Mouse (Mus musculus): ENCODE measurements around the gene Sec14l2. TPM values are rescaled to one million over a fixed set of nuclear protein-coding genes. Genes with fewer than 3 reads are reported as not detected.

Sec14l2 gene
- total and polyA plus RNA-seq, 2 experiments from 2014 or later, result 3.4 to 4.4 TPM

DNA sequence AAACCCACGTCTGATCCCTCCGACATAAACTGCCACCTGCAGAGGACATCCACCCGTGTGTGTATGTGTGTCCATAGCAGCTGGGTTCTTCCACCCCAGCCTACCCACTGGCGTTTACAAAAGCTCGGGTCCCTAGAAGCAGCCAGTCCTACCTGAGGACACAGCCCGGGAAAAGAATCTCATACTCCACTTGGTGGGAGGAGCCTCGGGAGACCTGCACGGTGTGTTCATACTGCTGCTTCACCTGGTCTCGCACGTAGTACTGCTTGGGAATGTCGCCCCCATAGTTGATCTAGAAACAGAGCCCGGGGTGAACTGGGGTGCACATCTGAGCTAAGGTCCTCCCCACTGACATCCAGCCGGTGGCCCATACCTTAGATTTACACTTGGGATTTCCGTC lies 19.7 kb downstream of the Sec14l2 start:
- Histone ChIP-seq H3K9ac (no peak overlapping the region), H3K27me3 (ENCODE audit: insufficient read depth, low read length) (no peaks in the 10 kb centered on the region), H3K4me2 (ENCODE audit: low read depth) (no peak overlapping the region), H3K27ac (ENCODE audit: low read depth, low read length) (no peak overlapping the region), H3K9me3 (ENCODE audit: low read length) (no peaks in the 10 kb centered on the region), H3K36me3 (ENCODE audit: insufficient read depth) (0 out of 2 replicates have a peak, but pooled peaks cover 4% of the 10 kb centered on the region), H3K4me1 (ENCODE audit: insufficient read depth) (no peaks in the 10 kb centered on the region), H3K4me3 (ENCODE audit: low read depth, low read length) (no peak overlapping the region)
- ATAC-seq (no peak), DNase-seq (no peak)
- no peak for TF ChIP-seq CTCF (IDR thresholded peaks at IDR 0.05; ENCODE audit: low read depth)
- WGBS, result 84% methylated on average over 14 of the region's 14 CpGs

DNA sequence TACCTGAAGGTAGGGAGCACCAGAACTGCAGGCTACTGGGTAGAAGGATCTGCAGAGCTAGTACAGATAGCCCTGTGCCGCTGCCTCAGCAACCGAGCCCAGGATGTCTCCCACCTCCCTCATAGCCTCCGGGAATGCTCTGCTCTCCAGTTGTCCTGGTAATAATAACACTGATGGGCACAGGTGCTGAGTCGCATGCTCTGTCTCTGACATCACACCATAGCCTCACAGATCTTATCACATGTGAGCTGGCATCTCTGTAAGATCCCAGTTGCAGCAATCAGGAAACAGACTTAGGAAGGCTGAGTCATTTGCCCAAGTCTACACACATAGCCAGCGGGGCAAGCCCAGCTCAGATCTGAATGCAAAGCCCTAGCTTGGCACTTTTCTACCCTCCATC lies 21.4 kb downstream of the Sec14l2 start:
- H3K4me3 ChIP-seq (ENCODE audit: low read depth, low read length), result no peak overlapping the region
- no peak overlapping the region for H3K4me2 ChIP-seq (ENCODE audit: low read depth)
- H3K27ac ChIP-seq (ENCODE audit: low read depth, low read length), result no peak overlapping the region
- H3K4me1 ChIP-seq (ENCODE audit: insufficient read depth), result peaks cover 6% of the 10 kb centered on the region
- no peaks in the 10 kb centered on the region for H3K9me3 ChIP-seq (ENCODE audit: low read length)
- H3K27me3 ChIP-seq (ENCODE audit: insufficient read depth, low read length), result no peaks in the 10 kb centered on the region
- 86% methylated on average over 5 of the region's 5 CpGs for WGBS
- no peak for TF ChIP-seq CTCF (IDR thresholded peaks at IDR 0.05; ENCODE audit: low read depth)
- ATAC-seq, result no peak
- H3K36me3 ChIP-seq (ENCODE audit: insufficient read depth), result 0 out of 2 replicates have a peak, but pooled peaks cover 4% of the 10 kb centered on the region
- H3K9ac ChIP-seq, result no peak overlapping the region
- no peak for DNase-seq

DNA sequence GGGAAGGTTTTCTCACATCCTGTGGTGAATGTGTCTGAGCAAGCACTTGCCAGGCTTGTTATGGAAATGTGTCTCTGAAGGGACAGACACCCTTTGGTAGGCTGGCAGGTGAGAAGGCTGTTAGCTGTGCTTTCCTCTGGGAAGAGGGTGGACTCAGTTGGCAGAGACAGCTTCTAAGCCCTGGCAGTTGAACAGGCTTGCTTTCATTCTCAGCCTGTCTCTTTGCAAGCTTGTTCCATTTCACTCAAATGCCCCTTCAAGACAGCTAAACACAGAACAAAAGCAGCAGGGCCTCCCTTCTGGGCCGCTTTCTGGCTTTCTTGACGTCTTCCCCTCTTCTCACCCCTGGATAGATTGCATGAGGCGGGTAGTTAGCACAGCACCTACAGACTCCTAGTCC lies 23.8 kb downstream of the Sec14l2 start:
- DNase-seq (no peak), ATAC-seq (no peak)
- Histone ChIP-seq H3K9me3 (ENCODE audit: low read length) (no peaks in the 10 kb centered on the region), H3K27me3 (ENCODE audit: insufficient read depth, low read length) (no peaks in the 10 kb centered on the region), H3K27ac (ENCODE audit: low read depth, low read length) (no peak overlapping the region), H3K36me3 (ENCODE audit: insufficient read depth) (0 out of 2 replicates have a peak, but pooled peaks cover 4% of the 10 kb centered on the region), H3K4me3 (ENCODE audit: low read depth, low read length) (no peak overlapping the region), H3K4me1 (ENCODE audit: insufficient read depth) (peaks cover 9% of the 10 kb centered on the region), H3K4me2 (ENCODE audit: low read depth) (no peak overlapping the region), H3K9ac (no peak overlapping the region)
- 60% methylated on average over 3 of the region's 3 CpGs for WGBS
- no peak for TF ChIP-seq CTCF (IDR thresholded peaks at IDR 0.05; ENCODE audit: low read depth)

DNA sequence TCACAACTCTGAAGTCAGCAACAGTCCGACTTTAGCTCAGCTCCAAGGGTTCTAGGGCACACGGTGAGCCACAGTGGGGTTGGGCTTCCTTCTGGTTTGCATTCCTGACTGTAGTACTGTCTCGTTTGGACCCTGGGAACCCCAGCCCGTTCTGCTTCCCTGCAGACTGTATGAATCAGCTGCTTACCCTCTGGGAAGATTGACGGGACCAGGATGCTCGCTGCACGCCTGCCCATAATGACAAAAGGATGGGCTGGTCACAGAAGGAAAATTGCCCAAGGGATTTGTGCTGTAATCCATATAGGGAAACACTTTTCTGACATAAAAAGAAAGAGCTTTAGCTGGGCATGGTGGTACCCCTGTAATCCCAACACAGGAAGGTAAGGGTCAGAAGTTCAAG lies 24.4 kb downstream of the Sec14l2 start:
- no peak for DNase-seq
- Histone ChIP-seq H3K4me1 (ENCODE audit: insufficient read depth) (peaks cover 14% of the 10 kb centered on the region), H3K4me2 (ENCODE audit: low read depth) (no peak overlapping the region), H3K9ac (no peak overlapping the region), H3K27ac (ENCODE audit: low read depth, low read length) (no peak overlapping the region), H3K27me3 (ENCODE audit: insufficient read depth, low read length) (no peaks in the 10 kb centered on the region), H3K9me3 (ENCODE audit: low read length) (no peaks in the 10 kb centered on the region), H3K36me3 (ENCODE audit: insufficient read depth) (0 out of 2 replicates have a peak, but pooled peaks cover 3% of the 10 kb centered on the region), H3K4me3 (ENCODE audit: low read depth, low read length) (no peak overlapping the region)
- ATAC-seq, result no peak
- 68% methylated on average over 7 of the region's 7 CpGs for WGBS
- TF ChIP-seq CTCF (IDR thresholded peaks at IDR 0.05; ENCODE audit: low read depth), result no peak

DNA sequence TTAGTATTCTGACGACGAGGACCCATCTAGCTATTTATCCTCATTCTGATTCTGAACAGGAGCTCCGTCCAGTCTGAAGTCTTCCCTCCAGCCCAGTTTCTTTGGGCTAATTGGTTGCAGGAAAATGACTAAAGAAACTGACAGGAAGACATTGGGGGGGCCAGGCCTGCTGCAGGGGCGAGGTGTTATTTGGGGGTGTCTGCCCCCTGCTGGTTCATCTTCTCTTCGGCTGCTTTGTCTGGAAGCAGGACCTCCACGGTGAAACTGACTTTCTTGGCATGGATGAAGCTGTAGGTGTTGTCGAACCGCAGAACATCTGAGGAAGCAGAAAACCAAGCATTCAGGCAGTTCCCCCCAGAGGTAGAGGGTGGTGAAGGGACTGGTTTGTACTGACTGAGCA lies 25.1 kb downstream of the Sec14l2 start:
- H3K4me2 ChIP-seq (ENCODE audit: low read depth), result no peak overlapping the region
- 64% methylated on average over 8 of the region's 8 CpGs for WGBS
- H3K27ac ChIP-seq (ENCODE audit: low read depth, low read length), result no peak overlapping the region
- no peaks in the 10 kb centered on the region for H3K36me3 ChIP-seq (ENCODE audit: insufficient read depth)
- H3K27me3 ChIP-seq (ENCODE audit: insufficient read depth, low read length), result no peaks in the 10 kb centered on the region
- no peak for DNase-seq
- H3K4me3 ChIP-seq (ENCODE audit: low read depth, low read length), result no peak overlapping the region
- no peak for ATAC-seq
- H3K9me3 ChIP-seq (ENCODE audit: low read length), result no peaks in the 10 kb centered on the region
- no peak overlapping the region for H3K9ac ChIP-seq
- peak; percentile 42 for TF ChIP-seq CTCF (IDR thresholded peaks at IDR 0.05; ENCODE audit: low read depth)
- peaks cover 14% of the 10 kb centered on the region for H3K4me1 ChIP-seq (ENCODE audit: insufficient read depth)

DNA sequence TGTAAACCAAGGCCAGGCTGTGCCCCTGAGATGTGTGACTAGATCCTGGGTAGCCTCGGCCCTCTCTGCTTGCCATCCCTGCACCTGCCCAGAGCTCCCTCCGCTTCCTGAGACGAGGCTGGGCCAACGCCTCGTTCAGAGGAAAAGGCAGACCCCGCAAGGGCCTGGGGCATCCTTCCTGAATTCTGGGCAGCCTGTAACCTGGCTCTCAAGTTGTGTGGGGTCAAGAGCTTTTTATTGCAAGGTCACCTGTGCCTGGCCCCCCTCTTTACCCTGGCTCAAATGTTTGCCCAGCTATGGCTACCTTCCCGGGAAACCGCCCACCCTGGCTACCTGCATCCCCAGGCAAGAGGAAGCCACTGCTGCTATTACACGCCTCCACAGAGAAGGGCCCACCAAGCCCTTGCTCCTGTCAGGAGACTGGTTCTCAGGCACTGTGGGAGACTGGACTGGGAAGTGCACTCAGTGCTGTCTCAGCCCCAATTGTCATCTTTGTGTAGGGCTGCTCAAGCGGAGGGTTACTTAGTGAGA lies 26.1 kb downstream of the Sec14l2 start:
- peak overlapping the region; percentile 63 for H3K9ac ChIP-seq
- H3K27me3 ChIP-seq (ENCODE audit: insufficient read depth, low read length), result no peaks in the 10 kb centered on the region
- no peaks in the 10 kb centered on the region for H3K36me3 ChIP-seq (ENCODE audit: insufficient read depth)
- WGBS, result 20% methylated on average over 10 of the region's 10 CpGs
- TF ChIP-seq CTCF (IDR thresholded peaks at IDR 0.05; ENCODE audit: low read depth), result no peak
- DNase-seq (no peak), ATAC-seq (peak; percentile 27)
- H3K9me3 ChIP-seq (ENCODE audit: low read length), result no peaks in the 10 kb centered on the region
- peak overlapping the region; percentile 66 for H3K4me2 ChIP-seq (ENCODE audit: low read depth)
- peaks cover 14% of the 10 kb centered on the region for H3K4me1 ChIP-seq (ENCODE audit: insufficient read depth)
- H3K27ac ChIP-seq (ENCODE audit: low read depth, low read length), result peak overlapping the region; percentile 85
- H3K4me3 ChIP-seq (ENCODE audit: low read depth, low read length), result peak overlapping the region; percentile 48

DNA sequence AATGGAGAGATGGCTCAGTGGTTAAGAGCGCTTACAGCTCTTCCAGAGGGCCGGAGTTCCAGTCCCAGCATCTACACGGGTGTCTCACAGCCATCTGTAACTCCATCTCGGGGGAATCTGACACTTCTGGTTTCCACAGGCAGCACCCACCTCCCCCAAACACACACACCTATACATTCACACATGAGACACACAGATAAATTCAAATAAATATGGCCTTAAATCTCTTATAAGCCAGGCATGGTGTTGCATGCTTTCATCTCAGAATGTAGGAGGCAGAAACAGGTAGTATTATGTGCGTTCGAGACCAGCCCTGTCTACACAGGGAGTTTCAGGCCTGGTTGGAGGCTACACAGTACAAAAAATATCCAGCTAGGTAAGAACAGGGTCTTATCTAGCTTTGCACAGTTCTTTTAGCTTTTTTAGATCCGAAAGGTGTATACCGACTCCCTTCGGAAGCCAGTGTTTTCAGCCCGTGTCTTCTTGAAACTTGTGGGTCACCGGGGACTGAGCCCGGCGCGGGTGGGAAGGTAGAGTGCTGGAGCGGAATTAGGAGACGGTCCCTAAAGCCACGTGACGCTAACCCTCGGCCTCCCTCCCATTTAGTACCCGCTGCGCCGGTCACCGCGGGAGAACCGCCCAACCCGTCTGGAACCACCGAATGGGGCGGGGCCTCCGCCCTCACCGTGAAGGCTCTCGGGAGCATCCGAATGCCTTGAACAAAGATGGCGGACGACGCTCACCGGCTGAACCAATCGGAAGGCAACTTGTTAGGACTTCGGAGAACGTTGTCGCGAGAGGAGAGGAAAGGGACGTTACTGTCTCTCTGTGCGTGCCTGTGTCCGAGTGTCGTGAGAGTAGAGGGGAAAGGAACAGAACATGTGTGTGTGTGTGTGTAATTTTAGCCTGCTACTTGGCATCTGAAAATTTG lies 26.9 kb downstream of the Sec14l2 start:
- WGBS, result 3% methylated on average over 45 of the region's 45 CpGs
- Histone ChIP-seq H3K4me2 (ENCODE audit: low read depth) (peak overlapping the region; percentile 66), H3K27me3 (ENCODE audit: insufficient read depth, low read length) (no peaks in the 10 kb centered on the region), H3K9ac (peak overlapping the region; percentile 63), H3K4me1 (ENCODE audit: insufficient read depth) (peaks cover 14% of the 10 kb centered on the region), H3K27ac (ENCODE audit: low read depth, low read length) (peak overlapping the region; percentile 85), H3K9me3 (ENCODE audit: low read length) (no peaks in the 10 kb centered on the region), H3K36me3 (ENCODE audit: insufficient read depth) (peaks cover 2% of the 10 kb centered on the region; the same call in 1 of the 2 replicates), H3K4me3 (ENCODE audit: low read depth, low read length) (peak overlapping the region; percentile 48)
- TF ChIP-seq CTCF (IDR thresholded peaks at IDR 0.05; ENCODE audit: low read depth), result no peak
- DNase-seq (peak; percentile 99), ATAC-seq (peak; percentile 98)
